Comparison of ENCODE assay signal across 13 mouse cellular contexts in genomic region chr1:73579680-73580079, GRCm38 (mm10).
"Had no signal": no experiment of that assay in that cellular context is flagged by ENCODE, and none has a peak within 500 bp of the region (broad histone marks: within the 10 kb centered on the region; RNA-seq: fewer than 3 reads in every experiment).

No protein-coding gene starts in this region.

- H3K9me3 ChIP-seq: liver, embryonic 15.5 days; lung, embryonic 15.5 days; midbrain, embryonic 10.5 days; neural tube, embryonic 12.5 days; stomach, embryonic 15.5 days had no signal

- H3K4me1 ChIP-seq: liver, embryonic 15.5 days; lung, embryonic 15.5 days; midbrain, embryonic 10.5 days; neural tube, embryonic 12.5 days; stomach, embryonic 15.5 days had no signal

- H3K9ac ChIP-seq: liver, embryonic 15.5 days; lung, embryonic 15.5 days; neural tube, embryonic 12.5 days; stomach, embryonic 15.5 days had no signal

- ATAC-seq: hindbrain, postnatal 0 days had no signal

- H3K27ac ChIP-seq: hindbrain, postnatal 0 days; kidney, postnatal 0 days; left cerebral cortex, adult 2 months; liver, embryonic 15.5 days; lung, embryonic 15.5 days; midbrain, embryonic 10.5 days; neural tube, embryonic 12.5 days had no signal

- H3K4me3 ChIP-seq: left cerebral cortex, adult 2 months; liver, embryonic 15.5 days; lung, embryonic 15.5 days; midbrain, embryonic 10.5 days; neural tube, embryonic 12.5 days; stomach, embryonic 15.5 days had no signal

- DNase-seq: kidney, adult 11 months; midbrain, embryonic 14.5 days; spleen, adult 18-20 months; thymus, postnatal 4 days had no signal

- H3K36me3 ChIP-seq: liver, embryonic 15.5 days; lung, embryonic 15.5 days; midbrain, embryonic 10.5 days; neural tube, embryonic 12.5 days; stomach, embryonic 15.5 days had no signal

- H3K27me3 ChIP-seq: liver, embryonic 15.5 days; lung, embryonic 15.5 days; neural tube, embryonic 12.5 days; stomach, embryonic 15.5 days had no signal

- H3K4me2 ChIP-seq: liver, embryonic 11.5 days; liver, embryonic 15.5 days; lung, embryonic 15.5 days; neural tube, embryonic 12.5 days; stomach, embryonic 15.5 days had no signal
